Mouse (Mus musculus) erythroblast, embryonic 14.5 days (primary cell): ENCODE measurements around the gene St6galnac3.

Experiments
- GATA1 ChIP-seq: IDR thresholded peaks from 2 replicates; pipeline ENCODE4 v1.6.1; 2012; ENCODE audit warnings: low read length, inconsistent platforms, mixed read lengths
- TAL1 ChIP-seq: IDR thresholded peaks from 3 replicates; pipeline ENCODE4 v1.6.1; 2012; ENCODE audit warnings: low read length, inconsistent platforms, mixed read lengths

- TF ChIP-seq GATA1 (no peak), TAL1 (no peak)
These were observed 524.2 kb downstream of the St6galnac3 start for GRCm38 (mm10) chr3:153200801-153201200.
